Mouse (Mus musculus) B cell, adult 2 months (primary cell): ENCODE measurements around the gene Cacna1c.
A peak's percentile ranks its signal among the peaks of the same experiment; 100 is the strongest.
"Not testable (repeated sequence)": the region's sequence is repeated elsewhere in the genome, so short reads cannot be mapped to it uniquely, and the experiment has no call there.

Source experiments
- DNase-seq, 2 experiments: peaks; one replicate each; pipeline ENCODE4 v3.0.0; 2022

The Cacna1c gene

GRCm38 (mm10) chr6:119206006-119206405 is 9.8 kb upstream of the Cacna1c start:
- not testable (repeated sequence) for DNase-seq

- no peak for DNase-seq
These were observed 8.7 kb upstream of the Cacna1c start for GRCm38 (mm10) chr6:119204915-119205314.

GRCm38 (mm10) chr6:119204286-119204685 is 8.1 kb upstream of the Cacna1c start:
- DNase-seq: no peak

- no peak for DNase-seq
These were observed 5.4 kb upstream of the Cacna1c start for GRCm38 (mm10) chr6:119201575-119201974.

GRCm38 (mm10) chr6:119200362-119200761 is 4.1 kb upstream of the Cacna1c start:
- no peak for DNase-seq

GRCm38 (mm10) chr6:119199274-119199879 is 3.2 kb upstream of the Cacna1c start:
- DNase-seq: no peak

- DNase-seq: no peak
These were observed 2.5 kb upstream of the Cacna1c start for GRCm38 (mm10) chr6:119198534-119199273.

- DNase-seq: no peak
These were observed 1.6 kb downstream of the Cacna1c start for GRCm38 (mm10) chr6:119194601-119195000.

- DNase-seq: no peak
These were observed 2.1 kb downstream of the Cacna1c start for GRCm38 (mm10) chr6:119194161-119194560.

GRCm38 (mm10) chr6:119193571-119194154 is 2.6 kb downstream of the Cacna1c start:
- no peak for DNase-seq

GRCm38 (mm10) chr6:119191478-119191877 is 4.7 kb downstream of the Cacna1c start:
- no peak for DNase-seq

- DNase-seq: no peak
These were observed 8.6 kb downstream of the Cacna1c start for GRCm38 (mm10) chr6:119187631-119188030.

- DNase-seq: no peak
These were observed 9.6 kb downstream of the Cacna1c start for GRCm38 (mm10) chr6:119186658-119187057.

- DNase-seq: no peak
These were observed 12.4 kb downstream of the Cacna1c start for GRCm38 (mm10) chr6:119183781-119184180.

GRCm38 (mm10) chr6:119182211-119182610 is 14.0 kb downstream of the Cacna1c start:
- no peak for DNase-seq

GRCm38 (mm10) chr6:119180188-119180587 is 16.0 kb downstream of the Cacna1c start:
- no peak for DNase-seq

- DNase-seq: no peak
These were observed 19.1 kb downstream of the Cacna1c start for GRCm38 (mm10) chr6:119177101-119177500.

GRCm38 (mm10) chr6:119176103-119176502 is 20.1 kb downstream of the Cacna1c start:
- DNase-seq: no peak

- peak; percentile 88 to 90 for DNase-seq
These were observed 21.0 kb downstream of the Cacna1c start, which contains the start of gene Dcp1b for GRCm38 (mm10) chr6:119175078-119175853. Gene Dcp1b, plus strand, starts transcription at chr6:119175253.

- no peak for DNase-seq
These were observed 21.7 kb downstream of the Cacna1c start for GRCm38 (mm10) chr6:119174307-119175074.

GRCm38 (mm10) chr6:119165677-119166076 is 30.5 kb downstream of the Cacna1c start:
- no peak for DNase-seq

- DNase-seq: no peak
These were observed 51.1 kb downstream of the Cacna1c start for GRCm38 (mm10) chr6:119145109-119145508.
